Mouse (Mus musculus) ZHBTc4 (cell line): ENCODE measurements at regions not wholly inside any gene's neighbourhood (a gene's known extent, or its start where the extent isn't known, plus 50 kb on each side); places are given as distances from the start of the nearest gene placed in this dataset.
"Not testable (repeated sequence)": the region's sequence is repeated elsewhere in the genome, so short reads cannot be mapped to it uniquely, and the experiment has no call there.

Experiments
- DNase-seq: peaks from one replicate; pipeline ENCODE4 v3.0.0-alpha.2; 2011; ENCODE audit warnings: low read depth, low spot score

GRCm38 (mm10) chr5:14309981-14310380, 204.7 kb upstream of the Pclo start:
- peak; percentile 15 for DNase-seq

- DNase-seq, result no peak
Measured at GRCm38 (mm10) chr5:14311729-14312128, 203.0 kb upstream of the Pclo start.

GRCm38 (mm10) chr5:14320216-14320615, 194.5 kb upstream of the Pclo start:
- DNase-seq, result no peak

GRCm38 (mm10) chr5:14322000-14322399, 192.7 kb upstream of the Pclo start:
- DNase-seq, result no peak

GRCm38 (mm10) chr5:14360446-14360845, 154.3 kb upstream of the Pclo start:
- DNase-seq, result no peak

- peak; percentile 72 for DNase-seq
Measured at GRCm38 (mm10) chr5:14389184-14389890, 125.4 kb upstream of the Pclo start.

GRCm38 (mm10) chr5:14391793-14392192, 122.9 kb upstream of the Pclo start:
- DNase-seq, result no peak

GRCm38 (mm10) chr5:14403381-14403780, 111.3 kb upstream of the Pclo start:
- DNase-seq, result not testable (repeated sequence)

GRCm38 (mm10) chr5:14404344-14404743, 110.4 kb upstream of the Pclo start:
- DNase-seq, result no peak

GRCm38 (mm10) chr5:14415234-14415862, 99.4 kb upstream of the Pclo start:
- no peak for DNase-seq

- DNase-seq, result no peak
Measured at GRCm38 (mm10) chr5:14453082-14453481, 61.6 kb upstream of the Pclo start.
